Mouse (Mus musculus) T-cell, adult 66 days (primary cell): ENCODE data around the gene Frs2. TPM values are rescaled to one million over a fixed set of nuclear protein-coding genes. Genes with fewer than 3 reads are reported as not detected.

Experiments
- total RNA-seq, 2 experiments: library from RNA; stranded (reverse); gene quantifications; 3 replicates in 1 of 2; 4 replicates in 1 of 2; pipeline ENCODE4 v1.2.4; 2023

Gene Frs2
- 10 to 100 TPM; 30.7 to 32.1 TPM for total RNA-seq

DNA sequence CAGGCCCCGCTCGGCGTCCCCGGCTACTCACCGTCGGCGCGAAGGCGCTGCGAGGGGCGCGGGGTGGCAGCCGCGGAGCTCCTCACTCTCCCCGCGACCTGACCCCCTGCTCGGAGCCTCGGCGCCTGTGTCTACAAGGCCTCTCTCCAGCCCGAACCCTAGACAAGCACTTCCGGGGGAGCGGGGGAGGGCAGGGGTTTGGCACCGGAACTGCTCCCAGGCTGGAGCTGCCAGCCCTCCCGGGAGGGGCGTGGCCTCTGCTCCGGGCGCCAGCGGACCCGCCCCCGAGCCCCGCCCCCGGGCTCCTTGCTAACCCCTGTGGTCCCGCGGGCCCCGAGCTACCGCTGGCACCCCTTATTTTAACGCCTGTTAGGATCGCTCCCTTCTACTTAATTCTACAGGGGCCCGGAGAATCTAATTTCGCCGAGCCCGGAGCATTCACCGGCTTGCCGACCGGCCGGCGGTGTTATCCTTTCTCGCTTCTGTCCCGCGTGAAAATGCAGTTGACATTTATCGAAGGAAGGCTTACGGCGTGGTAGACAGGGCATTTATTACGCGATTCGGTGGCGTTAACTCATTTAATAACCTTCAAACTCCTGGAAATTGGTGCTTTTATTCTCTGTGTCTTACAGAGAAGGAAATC, at the start of gene Frs2:
Frs2 (minus strand) TSS at position 174 of the 643 bp plus-strand sequence.

GRCm38 (mm10) chr10:117063254-117064021, 84.9 kb downstream of the Frs2 start, which contains the start of gene Cct2:
Gene Cct2, minus strand, starts transcription at chr10:117063814.

GRCm38 (mm10) chr10:117045175-117046056, 102.9 kb downstream of the Frs2 start, which contains the start of gene Lrrc10:
Gene Lrrc10, plus strand, starts transcription at chr10:117045341.

Other genes with a start within 250 kb of the Frs2 start
- 100 to 1,000 TPM in 1 of 2 experiments, 10 to 100 TPM in 1; 84.8 to 110 TPM for gene Rab3ip, start 197.8 kb downstream of the Frs2 start, total RNA-seq
- gene Gm10271, start 175.9 kb downstream of the Frs2 start, total RNA-seq = not detected
- gene Best3, start 162.2 kb downstream of the Frs2 start, total RNA-seq = not detected
- gene Lrrc10, start 103.2 kb downstream of the Frs2 start, total RNA-seq = not detected
- gene Cct2, start 84.7 kb downstream of the Frs2 start, total RNA-seq = 100 to 1,000 TPM; 249 to 256 TPM
- 10 to 100 TPM; 73.9 to 79.6 TPM for gene Yeats4, start 76.0 kb upstream of the Frs2 start, total RNA-seq
- not detected for gene 9530003J23Rik, start 90.2 kb upstream of the Frs2 start, total RNA-seq
- gene Lyz2, start 133.8 kb upstream of the Frs2 start, total RNA-seq = 10 to 100 TPM; 43.5 to 51.4 TPM
- gene Lyz1, start 144.3 kb upstream of the Frs2 start, total RNA-seq = 1 to 10 TPM; 5.6 to 6.4 TPM
- 10 to 100 TPM; 96.8 to 99.9 TPM for gene Cpsf6, start 231.5 kb upstream of the Frs2 start, total RNA-seq